Mouse (Mus musculus): ENCODE data around the gene Ppip5k2. TPM values are rescaled to one million over a fixed set of nuclear protein-coding genes. Genes with fewer than 3 reads are reported as not detected.

The Ppip5k2 gene
- total RNA-seq, 4 experiments from 2014 or later, result 61.7 to 95.3 (median 79.2) TPM

- no peak for DNase-seq (ENCODE audit: low spot score)
Measured at GRCm38 (mm10) chr1:97759841-97760240, 10.4 kb downstream of the Ppip5k2 start.

GRCm38 (mm10) chr1:97754392-97754791 lies 15.8 kb downstream of the Ppip5k2 start:
- DNase-seq (ENCODE audit: low spot score), result no peak

GRCm38 (mm10) chr1:97753216-97753615 lies 17.0 kb downstream of the Ppip5k2 start:
- DNase-seq (ENCODE audit: low spot score), result no peak

DNA sequence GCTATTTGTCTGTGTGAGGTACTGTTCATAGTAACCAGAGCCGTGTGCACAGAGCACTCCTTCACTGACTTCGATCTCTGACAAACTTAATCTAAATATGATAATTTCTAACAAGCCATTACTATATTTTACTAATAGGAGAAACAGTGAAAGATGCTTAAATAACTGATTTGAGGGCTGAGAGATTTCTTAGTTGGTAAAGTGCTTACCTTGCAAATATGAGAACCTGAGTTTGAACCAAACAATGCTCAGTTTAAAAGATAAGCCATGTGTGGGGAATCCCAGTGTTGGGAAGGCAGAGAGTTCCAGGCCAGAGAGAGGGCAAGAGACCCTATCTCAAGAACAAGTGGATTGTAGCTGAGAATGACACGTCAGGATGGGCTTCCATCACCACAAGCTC lies 22.0 kb downstream of the Ppip5k2 start:
- no peak for DNase-seq (ENCODE audit: low spot score)

DNA sequence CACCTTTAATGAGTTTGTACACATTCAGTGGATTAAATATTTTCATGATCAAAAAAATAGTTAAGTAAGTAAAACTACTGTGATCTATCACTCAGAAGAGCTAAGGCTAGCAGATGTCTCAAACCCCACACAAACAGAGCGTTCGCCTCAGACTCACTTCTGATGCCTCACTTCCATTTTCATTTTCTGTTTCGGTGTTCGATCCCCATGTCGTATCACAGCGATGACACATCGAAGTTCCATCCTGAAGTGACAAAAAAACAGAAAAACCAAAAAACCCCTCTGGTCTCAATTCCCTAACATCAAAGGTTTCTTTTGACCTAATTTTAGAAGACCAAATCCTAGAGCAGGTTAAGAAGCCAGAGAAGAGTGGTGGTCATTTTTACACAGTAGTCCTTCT lies 23.9 kb downstream of the Ppip5k2 start:
- no peak for DNase-seq (ENCODE audit: low spot score)

GRCm38 (mm10) chr1:97745712-97746111 lies 24.5 kb downstream of the Ppip5k2 start:
- DNase-seq (ENCODE audit: low spot score), result no peak

- DNase-seq (ENCODE audit: low spot score), result no peak
Measured at GRCm38 (mm10) chr1:97743063-97743462, 27.1 kb downstream of the Ppip5k2 start.

- no peak for DNase-seq (ENCODE audit: low spot score)
Measured at GRCm38 (mm10) chr1:97729339-97729738, 40.9 kb downstream of the Ppip5k2 start.

DNA sequence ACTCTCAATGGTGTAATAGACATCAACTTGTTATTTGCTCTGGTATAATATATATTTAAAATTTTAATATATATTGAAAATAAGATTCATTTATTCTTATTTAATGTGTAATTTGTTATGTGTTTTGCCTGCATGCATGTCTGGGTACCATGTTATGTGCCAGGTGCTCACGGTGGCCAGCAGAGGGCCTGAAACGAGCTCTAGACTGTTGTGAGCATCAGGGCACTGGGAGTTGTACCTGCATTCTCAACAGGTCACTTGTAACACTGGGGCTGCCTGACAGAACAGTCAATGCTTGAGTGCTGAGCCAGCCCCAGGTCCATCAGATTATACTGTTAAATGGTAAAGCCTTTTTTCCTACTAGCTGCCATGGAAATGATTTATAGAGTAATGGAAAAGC lies 43.5 kb downstream of the Ppip5k2 start:
- DNase-seq (ENCODE audit: low spot score), result no peak

DNA sequence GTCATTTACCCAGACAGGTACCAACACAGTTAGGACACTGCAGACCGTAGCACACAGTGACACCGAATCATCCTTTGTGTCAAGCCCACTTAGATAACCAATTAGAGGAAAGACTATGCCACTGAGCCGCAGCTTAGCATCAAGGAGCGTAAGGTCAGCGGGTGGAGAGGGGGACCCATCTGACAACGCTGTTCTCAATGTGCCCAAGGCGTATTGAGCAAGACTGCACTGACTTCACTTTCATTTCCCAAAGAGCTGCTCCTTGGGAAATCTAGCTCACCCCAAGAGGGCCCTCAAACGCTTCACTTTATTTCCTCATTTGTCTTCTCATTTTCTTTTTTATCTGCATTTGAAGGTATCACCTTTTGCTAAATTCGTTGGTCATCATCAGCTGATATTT lies 51.8 kb downstream of the Ppip5k2 start:
- DNase-seq (ENCODE audit: low spot score), result no peak

DNA sequence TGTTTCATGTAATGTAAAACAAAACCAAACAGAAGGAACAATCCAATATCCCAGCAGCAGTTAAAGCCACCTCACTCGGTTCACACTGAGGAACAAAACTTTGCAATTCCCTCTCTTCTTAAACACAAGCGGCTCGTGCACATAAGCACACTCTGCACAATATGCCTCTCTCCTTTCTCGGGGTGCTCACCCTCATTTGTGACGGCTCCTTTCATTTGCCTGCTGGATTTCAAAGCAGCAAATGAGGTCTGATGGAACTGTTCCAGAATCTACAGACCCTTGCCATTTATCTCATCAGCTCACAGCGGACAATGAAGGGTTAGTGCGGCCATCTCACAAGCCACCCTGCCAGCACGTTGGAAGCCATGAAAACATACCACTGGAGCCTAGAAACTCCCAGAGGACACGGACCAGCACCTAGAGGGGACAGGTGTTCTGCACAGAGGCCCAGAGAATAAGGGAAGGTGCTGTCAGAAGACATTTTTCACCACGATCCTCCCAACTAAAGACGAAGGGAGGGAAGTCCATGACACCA lies 55.8 kb downstream of the Ppip5k2 start:
- DNase-seq (ENCODE audit: low spot score), result no peak

DNA sequence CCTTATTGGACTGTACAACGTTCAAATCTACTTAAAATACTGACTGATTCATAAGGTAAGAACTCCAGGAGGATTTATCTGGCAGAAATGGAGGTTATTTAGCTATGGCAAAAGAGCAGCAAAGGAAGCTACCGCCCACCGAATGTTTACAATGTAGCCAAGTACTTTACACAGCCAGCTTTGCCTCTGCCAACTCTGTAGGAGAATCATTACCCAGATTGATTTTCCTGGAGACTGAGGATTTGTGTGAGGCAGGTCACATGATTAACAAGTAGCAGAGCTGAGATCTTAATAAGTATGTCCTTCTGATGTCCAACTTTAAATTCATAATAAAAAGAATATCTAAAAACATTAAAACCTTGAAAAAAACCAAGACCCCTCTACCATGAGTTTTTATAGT lies 59.7 kb downstream of the Ppip5k2 start:
- no peak for DNase-seq (ENCODE audit: low spot score)

GRCm38 (mm10) chr1:97705389-97705788 lies 64.8 kb downstream of the Ppip5k2 start:
- no peak for DNase-seq (ENCODE audit: low spot score)

- no peak for DNase-seq (ENCODE audit: low spot score)
Measured at GRCm38 (mm10) chr1:97704646-97705045, 65.6 kb downstream of the Ppip5k2 start.

DNA sequence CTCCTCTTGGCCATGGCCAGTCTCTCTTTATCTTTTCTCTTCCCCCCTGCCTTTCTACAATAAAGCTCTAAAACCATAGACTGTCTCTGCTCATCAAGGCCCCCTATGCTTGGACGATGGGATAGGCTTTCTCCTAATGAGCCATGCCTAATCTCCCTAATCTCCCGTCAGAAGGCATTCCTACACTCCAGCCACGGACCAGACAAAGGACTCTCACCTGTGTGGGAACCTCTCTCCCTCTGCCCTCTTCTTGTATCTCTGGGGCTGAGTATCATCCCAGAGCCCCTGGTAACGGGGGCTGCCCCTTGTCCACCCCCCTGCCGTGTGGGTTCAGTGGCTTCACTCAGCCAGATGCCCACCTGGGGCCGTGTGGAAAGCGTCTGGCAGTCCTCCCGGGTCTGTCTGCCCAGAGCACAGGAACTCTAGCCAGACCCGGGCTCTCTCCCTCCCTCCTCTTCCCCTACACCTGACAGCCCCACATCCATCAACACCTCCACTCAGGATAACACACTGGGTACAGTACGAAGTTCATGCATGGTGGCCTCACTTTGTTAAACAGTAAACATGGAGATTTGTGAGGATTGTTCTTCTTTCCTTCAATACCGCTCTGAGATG lies 71.1 kb downstream of the Ppip5k2 start:
- no peak for DNase-seq (ENCODE audit: low spot score)

DNA sequence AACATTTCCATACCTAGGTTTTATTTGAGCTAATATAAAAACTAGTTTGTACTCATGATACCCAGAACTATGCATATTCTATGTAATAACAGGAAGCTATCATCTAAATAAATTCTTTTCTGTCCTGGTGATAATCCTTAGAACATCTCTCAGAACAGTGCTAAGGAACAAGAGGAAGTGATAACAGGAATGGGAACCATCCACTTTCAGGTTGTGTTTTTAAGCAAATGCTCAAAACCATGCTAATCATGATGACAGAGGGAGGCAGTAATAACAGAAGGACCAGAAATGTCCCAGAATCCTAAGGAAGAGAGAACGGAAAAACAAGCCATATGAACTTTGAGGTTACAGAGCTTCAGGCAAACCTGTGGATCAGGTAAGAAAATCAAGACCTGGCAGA lies 72.9 kb downstream of the Ppip5k2 start:
- DNase-seq (ENCODE audit: low spot score), result no peak

DNA sequence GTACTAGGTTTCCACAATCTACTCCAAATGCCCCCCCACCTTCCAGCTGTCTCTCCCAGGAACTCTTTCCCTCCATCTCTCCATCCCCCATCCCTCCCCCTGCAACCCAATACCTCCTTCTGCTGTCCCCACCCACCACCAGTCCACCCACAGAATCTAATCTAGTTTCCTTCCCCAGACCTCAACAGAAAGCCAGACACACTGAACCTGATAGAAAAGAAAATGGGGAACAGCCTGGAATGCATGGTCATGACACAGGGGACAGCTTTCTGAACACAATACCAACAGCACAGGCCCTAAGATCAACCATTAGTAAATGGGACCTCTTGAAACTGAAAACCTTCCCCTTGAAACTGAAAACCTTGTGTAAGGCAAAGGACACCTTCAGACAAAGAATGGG lies 76.4 kb downstream of the Ppip5k2 start:
- no peak for DNase-seq (ENCODE audit: low spot score)

- DNase-seq (ENCODE audit: low spot score), result peak; percentile 18
Measured at GRCm38 (mm10) chr1:97688756-97689155, 81.5 kb downstream of the Ppip5k2 start.

DNA sequence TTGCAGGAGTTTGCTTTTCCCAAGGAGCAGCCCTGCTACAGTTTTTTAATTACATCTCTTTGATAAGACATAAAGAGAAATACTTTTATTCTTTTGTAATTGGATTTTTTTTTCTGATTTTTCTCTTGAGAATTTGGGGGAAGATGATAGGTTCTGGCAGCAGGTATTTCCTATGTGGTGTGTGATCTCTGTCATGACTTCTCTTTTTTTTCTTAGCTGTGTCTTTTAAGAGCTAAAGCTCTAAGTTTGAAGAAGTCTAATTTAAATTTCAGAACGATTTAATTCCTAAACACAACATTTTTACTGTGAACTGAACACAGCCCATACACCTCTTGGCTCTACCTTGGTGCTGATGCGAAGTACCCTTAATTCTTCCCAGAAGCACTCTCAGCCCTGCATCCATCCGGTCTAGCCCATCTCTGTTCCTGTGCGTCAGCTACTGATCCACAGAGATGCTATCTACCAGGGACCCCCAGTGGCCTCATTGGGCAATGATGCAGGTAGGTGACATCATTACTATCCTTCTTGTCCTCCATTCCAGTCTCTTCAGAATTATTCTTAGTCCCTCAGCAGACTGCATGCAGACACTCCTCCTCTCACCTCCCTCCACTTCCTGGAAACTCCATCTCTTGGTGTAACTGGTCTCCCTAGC lies 93.6 kb downstream of the Ppip5k2 start:
- DNase-seq (ENCODE audit: low spot score), result no peak

- DNase-seq (ENCODE audit: low spot score), result no peak
Measured at GRCm38 (mm10) chr1:97676115-97676514, 94.1 kb downstream of the Ppip5k2 start.

DNA sequence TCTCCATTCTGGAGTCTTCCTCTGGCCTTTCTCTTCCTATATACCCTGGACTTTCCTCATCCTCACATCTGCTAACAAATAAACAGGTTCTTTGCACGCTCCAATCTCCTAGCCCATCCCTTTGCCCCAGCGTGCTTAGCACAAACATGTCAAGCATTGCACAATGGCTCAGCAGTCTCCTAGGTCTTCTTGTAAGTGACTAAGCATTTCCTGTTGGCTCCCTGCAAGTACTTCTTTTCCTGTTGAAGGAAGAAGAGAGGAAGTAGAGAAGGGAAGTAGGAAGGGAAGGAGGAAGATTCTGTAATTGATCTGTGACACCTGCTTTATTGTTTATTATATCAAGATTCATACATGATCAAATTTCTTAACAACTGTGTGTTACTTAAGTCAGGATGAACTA lies 97.4 kb downstream of the Ppip5k2 start:
- no peak for DNase-seq (ENCODE audit: low spot score)

GRCm38 (mm10) chr1:97667288-97667687 lies 102.9 kb downstream of the Ppip5k2 start:
- no peak for DNase-seq (ENCODE audit: low spot score)

- peak; percentile 26 for DNase-seq (ENCODE audit: low spot score)
Measured at GRCm38 (mm10) chr1:97662324-97662723, 107.9 kb downstream of the Ppip5k2 start.

All from heart, adult 8-10 months (tissue).